Mouse (Mus musculus) embryo, embryonic 9.5 days (tissue): Measurements from ENCODE around the gene Tsc22d1.
A peak's percentile ranks its signal among the peaks of the same experiment; 100 is the strongest.

Experiments used
- DNase-seq: peaks from one replicate; pipeline ENCODE4 v3.0.0-alpha.2; 2017; ENCODE audit errors: extremely low spot score

Tsc22d1 gene

DNA sequence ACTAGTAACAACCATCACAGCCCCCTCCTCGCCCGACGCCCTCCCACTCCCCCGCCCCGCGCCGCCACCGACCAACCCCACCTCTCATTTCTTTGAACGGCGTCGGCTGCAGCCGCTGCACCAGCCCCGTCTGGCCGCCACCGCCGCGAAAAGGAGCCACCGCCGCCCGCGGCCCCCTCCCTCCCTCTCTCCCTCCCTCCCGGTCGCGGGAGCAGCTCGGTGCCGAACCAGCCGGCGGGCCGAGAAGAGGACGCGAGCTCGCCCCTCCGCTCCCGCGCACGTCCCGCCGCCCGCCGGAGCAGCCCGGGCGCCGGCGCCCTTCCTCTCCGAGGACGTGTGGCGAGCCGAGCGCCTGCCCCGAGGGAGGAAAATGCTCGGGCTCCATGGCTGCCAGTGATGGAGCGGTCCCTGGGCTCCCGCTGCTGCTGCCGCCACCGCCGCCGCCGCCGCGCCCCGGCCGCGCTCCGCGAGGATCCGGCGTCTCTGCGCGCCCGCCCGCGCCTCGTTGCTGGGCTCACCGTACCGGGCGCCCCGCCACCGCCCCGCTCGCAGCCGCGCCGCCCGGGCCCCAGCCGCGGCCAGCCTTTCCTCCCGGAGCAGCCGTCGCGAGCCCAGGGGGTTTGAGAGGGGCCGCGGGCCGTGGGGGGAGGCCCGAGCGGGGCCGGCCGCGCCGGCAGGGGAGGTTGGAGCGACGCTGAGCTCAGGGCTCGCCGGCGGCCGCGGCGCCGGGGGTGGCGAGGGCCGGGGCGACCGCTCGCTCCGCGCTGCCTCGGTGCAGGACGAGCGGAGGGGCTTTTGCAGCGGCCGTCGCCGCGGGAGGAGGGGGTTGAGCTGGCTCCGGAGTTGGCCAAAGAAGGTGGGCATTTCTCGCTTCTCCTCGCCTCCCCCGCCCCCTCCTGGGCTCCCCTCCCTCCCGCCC, at the start of gene Tsc22d1:
Gene Tsc22d1, plus strand, starts transcription at position 100 of the 919 bp plus-strand sequence.
- no peak for DNase-seq

DNA sequence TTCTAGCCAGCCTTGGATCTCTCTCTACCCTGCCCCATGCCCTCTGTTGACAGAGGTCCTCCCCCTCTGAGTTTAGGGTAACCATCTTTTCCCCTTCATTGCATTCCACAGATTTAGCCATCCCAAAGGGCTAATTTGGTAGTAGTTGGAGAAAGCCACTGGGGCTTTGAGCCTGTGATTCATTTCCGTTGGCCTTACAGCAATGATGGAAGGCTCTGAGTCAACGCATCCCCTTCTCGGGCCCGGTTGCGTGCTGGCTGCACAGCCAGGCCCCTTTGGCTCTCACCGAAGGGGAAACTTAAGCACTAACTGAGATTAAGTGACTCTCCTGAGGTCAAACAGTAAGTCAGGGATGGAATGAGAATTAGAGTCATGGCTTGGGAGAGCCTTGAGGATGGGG, 41.1 kb upstream of the Tsc22d1 start:
- no peak for DNase-seq

DNA sequence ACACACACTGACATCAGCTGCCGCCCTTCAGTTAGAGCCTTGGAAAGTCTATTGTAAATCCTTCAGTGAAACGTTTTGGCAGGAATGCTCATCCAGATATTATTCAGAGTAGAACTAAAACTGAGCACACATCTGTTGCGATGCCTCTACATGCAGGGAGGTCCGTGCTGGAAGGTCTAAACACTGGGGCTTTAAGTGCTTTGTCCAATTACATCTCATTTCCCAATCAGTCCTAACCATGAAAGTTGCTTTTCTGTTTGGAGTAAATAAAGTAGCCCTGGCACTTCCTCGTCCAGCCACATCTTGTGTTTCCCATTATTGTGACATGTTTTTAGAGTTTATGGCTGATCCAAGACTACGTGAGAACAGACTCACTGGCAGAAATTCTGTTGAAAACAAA, 40.2 kb upstream of the Tsc22d1 start:
- no peak for DNase-seq

DNA sequence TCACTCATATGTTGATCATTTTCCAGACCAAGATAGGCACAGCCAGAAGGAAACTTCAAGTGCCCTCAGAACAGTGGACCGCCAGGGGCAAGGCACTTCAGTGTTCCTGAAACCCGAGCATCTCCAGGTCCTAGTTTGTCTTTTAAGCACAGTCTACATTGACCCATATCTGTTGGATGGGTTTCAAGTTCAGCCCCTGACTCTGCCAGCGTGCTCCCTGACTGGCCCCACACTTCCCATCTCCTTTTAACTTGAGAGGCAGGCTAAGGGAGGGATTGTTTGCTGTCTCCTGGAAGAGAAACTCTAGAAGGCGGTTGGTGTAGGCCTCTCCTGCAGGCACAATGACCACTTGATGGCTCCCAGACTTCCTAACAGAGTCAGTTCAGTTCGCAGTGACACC, 38.2 kb upstream of the Tsc22d1 start:
- no peak for DNase-seq

DNA sequence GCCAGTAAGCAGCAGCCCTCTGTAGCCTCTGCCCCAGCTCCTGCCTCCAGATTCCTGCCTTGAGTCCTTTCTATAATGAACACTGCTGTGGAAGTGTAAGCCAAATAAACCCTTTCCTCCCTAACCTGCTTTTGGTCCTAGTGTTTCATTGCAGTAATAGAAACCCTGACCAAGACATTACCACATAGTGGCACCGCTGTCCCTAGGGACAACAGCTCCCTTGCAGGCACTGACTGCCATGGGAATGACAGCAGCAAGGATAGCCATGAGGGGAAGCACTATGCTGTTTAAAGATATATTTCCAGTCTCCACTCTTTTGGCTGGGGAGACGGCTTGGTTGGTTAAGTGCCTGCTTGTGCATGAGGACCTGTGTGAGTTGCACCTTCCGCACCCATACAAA, 35.4 kb upstream of the Tsc22d1 start:
- no peak for DNase-seq

DNA sequence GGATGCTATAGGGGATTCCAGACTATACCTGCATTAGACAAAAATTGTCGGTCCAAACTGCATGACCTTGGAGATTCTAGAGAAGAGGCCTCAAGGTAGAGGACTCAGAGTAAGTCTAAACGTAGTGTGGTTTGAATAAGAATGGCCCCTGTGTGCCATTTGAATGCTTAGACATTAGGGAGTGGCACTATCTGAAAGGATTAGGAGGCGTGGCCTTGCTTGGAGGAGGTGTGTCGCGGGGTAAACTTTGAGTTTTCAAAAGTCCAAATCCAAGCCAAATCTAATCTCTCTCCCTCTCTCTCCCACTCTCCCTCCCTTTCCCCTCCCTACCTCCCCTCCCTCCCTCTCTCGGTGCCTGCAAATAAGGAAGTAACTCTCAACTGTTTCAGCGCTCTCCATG, 26.7 kb upstream of the Tsc22d1 start:
- DNase-seq = no peak

DNA sequence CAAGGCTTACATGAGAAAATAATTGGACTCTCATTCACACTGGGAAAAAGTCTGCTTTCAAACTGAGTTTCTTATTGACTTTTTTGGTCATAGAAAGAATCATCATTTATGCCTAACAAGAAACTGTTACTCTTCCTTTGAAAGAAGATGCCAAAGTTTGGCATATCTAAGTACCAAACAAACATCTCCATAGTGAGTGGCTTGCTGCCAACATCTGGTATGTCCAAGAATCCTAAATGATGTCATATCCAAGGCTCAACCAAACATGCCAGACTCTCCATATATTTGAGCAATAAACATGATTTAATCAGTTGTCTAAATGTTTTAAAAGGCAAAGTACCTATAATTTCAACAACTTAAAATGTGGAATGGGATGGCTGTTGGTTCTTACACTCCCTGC, 16.5 kb upstream of the Tsc22d1 start:
- DNase-seq = no peak

DNA sequence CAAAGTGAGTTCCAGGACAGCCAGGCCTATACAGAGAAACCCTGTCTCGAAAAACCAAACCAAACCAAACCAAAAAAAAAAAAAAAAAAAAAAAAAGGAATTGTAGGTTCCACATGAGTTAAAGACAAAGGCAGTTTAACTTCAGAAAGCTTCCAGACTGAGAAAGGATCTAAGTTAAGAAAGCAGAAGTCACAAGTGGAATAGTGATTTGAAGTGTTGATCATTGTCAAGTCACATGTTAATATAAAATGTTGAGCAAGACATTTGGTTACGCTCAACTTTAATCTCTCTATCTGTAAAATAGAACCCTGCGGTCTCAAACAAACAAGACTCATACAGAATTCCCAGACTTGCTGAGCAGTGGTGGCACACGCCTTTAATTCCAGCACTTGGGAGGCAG, 12.2 kb upstream of the Tsc22d1 start:
- DNase-seq = no peak

DNA sequence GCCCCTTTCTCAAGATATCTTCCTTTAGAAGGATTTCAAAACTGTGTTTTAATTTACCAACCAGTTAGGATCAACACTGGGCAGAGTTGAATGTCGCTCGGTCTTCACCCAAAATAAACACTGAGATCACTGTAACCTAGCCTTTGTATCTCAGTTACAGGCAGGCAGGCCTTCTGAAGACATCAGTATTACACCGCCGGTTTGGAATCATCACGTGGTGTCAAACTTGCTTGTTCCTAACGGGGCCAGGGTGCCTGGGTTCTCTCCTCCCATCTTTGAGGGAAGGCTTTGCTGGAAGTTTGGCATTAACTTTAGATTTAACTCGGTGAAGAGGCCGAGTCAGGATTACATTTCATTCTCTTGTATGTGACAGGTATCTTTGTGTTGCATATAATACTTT, 5.7 kb upstream of the Tsc22d1 start:
- DNase-seq = no peak

DNA sequence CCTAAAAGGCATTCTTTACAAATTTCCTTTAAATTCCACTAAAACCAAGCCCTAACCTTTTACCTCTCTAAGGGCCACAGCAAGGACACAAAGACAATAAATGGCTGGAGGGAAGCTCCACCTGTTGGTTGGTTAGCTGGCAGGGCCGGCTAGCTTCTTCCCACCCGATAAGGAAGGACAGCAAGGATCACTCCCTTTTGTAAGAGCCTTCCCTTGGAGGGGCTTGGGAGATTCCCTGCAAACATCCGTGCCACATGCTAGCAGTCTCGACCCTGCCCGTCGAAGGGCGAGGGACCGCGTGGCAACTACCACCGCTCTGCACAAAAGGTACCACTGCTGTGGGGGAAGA, 1.0 kb upstream of the Tsc22d1 start:
- DNase-seq = no peak

DNA sequence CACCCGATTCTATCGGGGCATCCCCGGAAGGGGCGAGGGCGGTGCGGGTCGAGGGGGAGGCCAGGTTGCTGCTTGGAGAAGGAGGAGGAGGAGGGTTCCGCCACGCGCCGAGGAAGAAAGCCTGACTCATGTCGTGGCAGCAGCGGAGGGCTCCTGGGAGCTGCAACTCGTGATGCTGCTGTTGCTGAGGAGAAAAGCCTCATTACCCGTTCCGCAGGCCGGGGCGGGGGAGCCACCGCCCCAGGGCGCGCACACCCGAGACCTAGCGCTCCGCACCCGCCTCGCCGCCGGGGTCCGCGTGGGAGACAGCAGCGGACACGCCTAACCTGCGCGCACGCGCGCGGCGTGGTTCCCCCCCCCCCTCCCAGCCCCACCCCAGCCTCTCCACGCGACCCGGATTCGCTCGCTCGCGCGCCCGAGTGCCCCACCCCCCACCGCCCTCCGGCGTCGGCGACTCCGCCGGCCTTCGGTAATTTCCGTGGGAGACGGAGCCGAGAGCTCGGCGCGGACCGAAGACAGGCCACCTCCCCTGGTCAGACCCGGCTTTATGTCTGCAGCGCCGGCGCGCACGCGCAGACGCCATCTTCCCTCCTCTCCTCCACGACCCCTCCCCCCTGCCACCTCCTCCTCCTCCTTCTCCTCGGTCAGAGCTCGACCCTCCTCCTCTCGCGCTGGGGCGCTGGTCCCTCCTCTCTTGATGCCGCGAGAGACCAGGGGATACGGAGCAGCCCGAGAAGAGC, 469 bp upstream of the Tsc22d1 start:
- peak; percentile 99 for DNase-seq

DNA sequence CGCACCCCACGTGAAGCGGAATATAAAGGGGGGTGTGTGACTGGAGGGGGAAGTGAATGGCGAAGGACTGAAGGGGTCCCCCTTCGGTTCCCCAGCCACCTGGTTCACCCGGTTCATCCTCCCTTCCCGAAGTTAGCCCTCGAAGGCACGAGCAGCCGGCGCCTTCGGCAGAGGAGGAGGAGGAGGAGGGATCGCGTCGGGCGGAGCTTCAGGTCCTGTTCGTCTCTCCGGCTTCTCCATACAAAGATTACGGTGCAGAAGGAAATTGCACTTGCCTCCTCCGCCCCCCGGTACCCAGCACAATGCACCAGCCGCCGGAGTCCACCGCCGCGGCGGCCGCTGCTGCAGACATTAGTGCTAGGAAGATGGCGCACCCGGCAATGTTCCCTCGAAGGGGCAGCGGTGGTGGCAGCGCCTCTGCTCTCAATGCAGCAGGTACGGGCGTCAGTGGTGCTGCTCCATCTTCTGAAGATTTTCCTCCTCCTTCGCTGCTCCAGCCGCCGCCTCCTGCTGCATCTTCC, 1.1 kb downstream of the Tsc22d1 start:
- DNase-seq = peak; percentile 67

DNA sequence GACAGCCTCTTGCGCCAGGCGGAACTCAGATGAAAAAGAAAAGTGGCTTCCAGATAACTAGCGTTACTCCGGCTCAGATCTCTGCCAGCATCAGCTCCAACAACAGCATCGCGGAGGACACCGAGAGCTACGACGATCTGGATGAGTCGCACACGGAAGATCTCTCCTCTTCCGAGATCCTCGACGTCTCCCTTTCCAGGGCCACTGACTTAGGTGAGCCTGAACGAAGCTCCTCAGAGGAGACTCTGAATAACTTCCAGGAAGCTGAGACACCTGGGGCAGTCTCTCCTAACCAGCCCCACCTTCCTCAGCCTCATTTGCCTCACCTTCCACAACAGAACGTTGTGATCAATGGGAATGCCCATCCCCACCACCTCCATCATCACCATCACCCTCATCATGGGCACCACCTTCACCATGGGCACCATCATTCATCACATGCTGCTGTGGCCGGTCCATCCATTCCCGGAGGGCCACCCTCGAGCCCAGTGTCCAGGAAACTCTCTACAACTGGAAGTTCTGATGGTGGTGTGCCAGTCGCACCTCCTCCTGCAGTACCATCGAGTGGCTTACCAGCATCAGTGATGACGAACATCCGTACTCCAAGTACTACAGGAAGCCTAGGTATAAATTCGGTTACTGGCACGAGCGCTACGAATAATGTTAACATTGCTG, 1.7 kb downstream of the Tsc22d1 start:
- DNase-seq = no peak

DNA sequence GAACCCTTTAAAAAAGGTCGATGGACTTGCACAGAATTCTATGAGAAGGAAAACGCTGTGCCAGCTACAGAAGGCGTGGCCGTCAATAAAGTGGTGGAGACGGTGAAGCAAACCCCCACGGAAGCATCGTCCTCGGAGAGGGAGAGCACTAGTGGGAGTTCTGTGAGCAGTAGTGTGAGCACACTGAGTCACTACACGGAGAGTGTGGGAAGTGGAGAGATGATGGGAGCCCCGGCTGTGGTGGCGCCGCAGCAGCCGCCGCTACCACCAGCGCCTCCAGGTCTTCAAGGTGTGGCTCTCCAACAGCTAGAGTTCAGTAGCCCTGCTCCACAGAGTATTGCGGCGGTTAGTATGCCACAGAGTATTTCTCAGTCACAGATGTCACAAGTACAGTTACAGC, 2.6 kb downstream of the Tsc22d1 start:
- no peak for DNase-seq

DNA sequence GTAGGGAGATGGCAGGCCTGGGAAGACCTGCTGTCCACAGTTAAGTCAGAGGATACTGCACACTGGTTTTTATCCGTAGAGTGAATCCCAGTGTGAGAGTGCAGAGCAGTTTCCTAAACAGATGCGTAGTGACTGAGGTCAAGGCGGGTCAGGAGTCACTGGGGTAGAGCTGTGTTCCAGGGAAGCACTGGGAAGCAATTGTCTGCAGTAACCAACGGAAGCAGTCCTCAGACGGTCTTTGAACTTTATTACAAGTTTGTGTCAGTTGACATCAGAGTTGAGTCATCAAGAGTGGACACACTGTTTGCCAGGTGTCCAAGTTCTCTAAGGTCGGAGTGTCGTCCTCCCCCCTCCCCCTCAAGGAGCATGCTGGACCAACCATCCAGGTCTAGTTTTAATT, 6.0 kb downstream of the Tsc22d1 start:
- DNase-seq = peak; percentile 29

DNA sequence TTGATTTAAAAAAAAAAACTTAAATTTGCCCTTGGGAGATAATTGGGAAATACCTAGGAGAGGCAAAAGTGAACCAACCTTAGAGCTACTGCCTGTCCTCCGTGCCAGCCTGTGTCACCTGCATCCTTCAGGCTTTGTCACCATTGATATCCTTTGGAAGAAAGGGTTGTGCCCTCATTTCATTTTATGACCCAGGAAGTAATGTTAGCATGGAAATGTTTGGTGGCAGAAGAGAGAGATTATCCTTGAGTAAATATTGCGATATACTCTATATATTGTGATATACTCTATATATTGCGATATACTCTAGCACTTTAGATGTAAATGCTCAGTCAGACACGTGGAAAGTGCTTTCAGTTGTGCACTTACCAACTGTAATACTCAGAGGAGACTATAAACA, 6.4 kb downstream of the Tsc22d1 start:
- no peak for DNase-seq

DNA sequence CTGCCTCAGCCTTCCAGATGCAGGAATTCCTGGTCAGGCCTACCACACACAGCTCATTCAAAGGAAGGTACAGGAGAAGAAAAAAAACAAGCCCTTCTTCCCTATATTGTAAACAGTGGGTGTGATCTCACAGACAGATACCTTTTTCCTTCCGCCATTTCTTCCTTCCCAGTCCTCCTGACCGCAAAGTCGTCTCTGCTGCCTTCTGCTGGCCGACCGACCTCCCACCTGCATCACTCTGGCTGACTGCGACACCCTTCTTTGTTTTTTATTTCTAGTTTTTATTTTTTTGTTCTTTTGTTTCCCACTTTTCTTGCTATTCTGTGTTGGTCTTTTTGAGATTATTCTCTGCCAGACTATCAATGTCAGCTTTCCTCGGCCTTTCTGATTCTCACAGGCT, 10.7 kb downstream of the Tsc22d1 start:
- DNase-seq = no peak

DNA sequence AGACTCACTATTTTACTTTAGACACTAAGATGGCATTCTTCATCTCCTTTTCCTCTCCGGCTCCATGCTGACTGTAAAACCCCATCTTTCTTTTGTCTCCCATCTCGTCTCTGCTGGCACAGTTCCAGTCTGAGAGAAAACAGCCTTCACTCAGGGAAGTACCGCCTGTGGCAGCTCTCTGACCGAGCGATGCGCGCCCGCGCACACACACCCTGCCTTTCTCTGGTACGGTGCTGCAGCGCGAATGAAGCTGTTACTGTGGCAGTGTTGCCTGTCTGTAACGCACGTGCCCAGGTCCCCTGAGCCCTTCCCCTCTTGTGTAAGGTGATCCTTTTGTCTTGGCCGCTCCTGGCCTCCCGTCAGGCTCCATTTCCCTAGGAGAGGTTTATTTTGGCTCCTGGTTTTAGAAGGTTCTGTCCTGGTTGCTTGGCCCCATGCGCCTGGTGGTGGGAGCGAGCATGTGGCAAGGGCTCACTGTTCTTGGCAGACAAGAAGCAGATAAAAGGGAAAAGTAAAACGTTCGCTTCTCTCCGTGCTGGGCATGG, 11.3 kb downstream of the Tsc22d1 start:
- DNase-seq = no peak

DNA sequence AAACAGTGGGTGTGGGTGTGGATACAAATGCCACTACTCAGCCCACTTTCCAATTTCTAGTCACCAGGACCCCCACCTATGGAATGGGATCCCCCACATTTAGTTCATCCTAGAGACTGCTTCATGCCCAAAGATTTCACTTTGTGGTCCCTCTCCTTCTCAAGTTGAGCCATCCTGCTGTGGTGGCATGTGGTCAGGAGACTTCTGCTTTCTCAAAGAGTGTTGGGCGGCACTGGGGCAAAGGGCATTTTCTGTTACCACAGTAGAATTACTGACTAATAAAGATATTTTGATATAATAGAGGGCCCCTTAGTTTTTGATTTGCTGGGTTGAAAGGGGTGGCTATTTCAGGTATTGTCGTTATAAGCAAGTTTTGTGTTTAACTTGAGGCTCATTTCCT, 14.1 kb downstream of the Tsc22d1 start:
- no peak for DNase-seq

DNA sequence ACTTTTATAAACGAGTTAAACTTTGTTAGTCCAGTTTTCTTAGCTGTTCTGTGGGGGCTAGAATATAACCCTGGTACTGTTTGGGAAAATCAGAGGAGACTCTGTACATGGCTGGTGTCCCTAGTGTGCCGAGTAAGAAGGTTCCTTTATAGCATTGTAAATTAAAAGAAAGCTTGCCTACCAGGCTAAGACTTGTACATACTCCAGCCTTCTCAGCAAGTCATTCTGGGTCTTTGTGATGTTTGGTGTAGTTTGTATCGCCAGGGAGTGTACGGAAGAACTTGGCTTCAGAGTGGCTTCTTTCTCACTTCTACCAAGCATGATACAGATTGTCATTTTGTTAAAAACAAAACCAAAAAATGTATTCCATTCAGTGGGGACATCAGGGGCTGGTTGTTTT, 17.2 kb downstream of the Tsc22d1 start:
- no peak for DNase-seq

DNA sequence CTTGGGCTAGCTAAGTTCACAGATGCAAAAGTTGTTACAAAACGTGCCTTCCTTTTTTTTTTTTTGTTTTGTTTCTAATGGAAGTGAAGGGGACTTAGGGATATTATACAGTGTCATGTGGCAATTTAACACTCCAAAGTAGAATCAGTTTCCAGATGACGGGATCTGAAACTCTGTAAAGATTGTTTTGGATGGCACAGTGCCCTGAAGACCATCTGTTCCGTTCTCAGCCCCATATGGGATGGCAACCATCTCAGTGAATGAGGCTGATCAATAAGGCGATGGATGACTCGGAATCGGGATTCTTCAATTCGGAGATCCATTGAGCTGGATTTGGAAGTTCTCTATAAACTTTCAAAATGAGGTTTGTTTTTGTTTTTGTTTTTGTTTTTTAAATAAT, 17.6 kb downstream of the Tsc22d1 start:
- no peak for DNase-seq

DNA sequence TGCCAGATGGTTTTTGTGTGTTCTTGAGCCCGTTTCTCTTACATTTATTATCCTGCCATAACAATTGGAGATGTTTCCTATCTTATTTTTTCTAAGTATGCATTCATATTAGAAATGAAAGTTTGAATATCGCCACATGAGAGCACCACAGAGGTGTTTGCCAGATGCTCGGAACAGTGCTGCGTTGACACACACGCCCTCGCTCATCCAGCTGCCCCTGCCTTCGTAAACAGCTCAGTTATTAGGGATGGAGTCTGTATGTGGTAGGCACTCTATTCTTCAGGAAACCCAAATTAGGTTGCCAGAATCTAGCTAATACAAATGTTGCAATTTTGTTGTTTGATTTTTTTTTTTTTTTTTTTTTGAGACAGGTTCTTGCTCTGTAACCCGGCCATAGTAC, 18.1 kb downstream of the Tsc22d1 start:
- no peak for DNase-seq
